Mouse (Mus musculus) adipocyte (in vitro differentiated cells): Measurements from ENCODE around the gene Gtpbp8.

ENCODE experiments used
- DNase-seq: peaks from one replicate; pipeline ENCODE4 v3.0.0-alpha.2; 2016; ENCODE audit warnings: low spot score

The Gtpbp8 gene

GRCm38 (mm10) chr16:44745866-44746562, at the start of gene Gtpbp8:
Gene Gtpbp8 (minus strand): TSS chr16:44746363.
- DNase-seq, result peak; percentile 95

- DNase-seq, result no peak
These were observed 48.3 kb upstream of the Gtpbp8 start for GRCm38 (mm10) chr16:44794416-44794815.

GRCm38 (mm10) chr16:44786934-44787333, 40.8 kb upstream of the Gtpbp8 start:
- no peak for DNase-seq

- DNase-seq, result no peak
These were observed 34.6 kb upstream of the Gtpbp8 start for GRCm38 (mm10) chr16:44780751-44781150.

GRCm38 (mm10) chr16:44779494-44779893, 33.3 kb upstream of the Gtpbp8 start:
- no peak for DNase-seq

GRCm38 (mm10) chr16:44778538-44779147, 32.5 kb upstream of the Gtpbp8 start:
- no peak for DNase-seq

GRCm38 (mm10) chr16:44774201-44774600, 28.0 kb upstream of the Gtpbp8 start:
- DNase-seq, result no peak

- no peak for DNase-seq
These were observed 27.5 kb upstream of the Gtpbp8 start for GRCm38 (mm10) chr16:44773673-44774072.

GRCm38 (mm10) chr16:44772577-44772976, 26.4 kb upstream of the Gtpbp8 start:
- no peak for DNase-seq

GRCm38 (mm10) chr16:44767967-44768366, 21.8 kb upstream of the Gtpbp8 start:
- peak; percentile 74 for DNase-seq

GRCm38 (mm10) chr16:44767506-44767905, 21.3 kb upstream of the Gtpbp8 start:
- DNase-seq, result no peak

- no peak for DNase-seq
These were observed 20.2 kb upstream of the Gtpbp8 start for GRCm38 (mm10) chr16:44766320-44766892.

- DNase-seq, result no peak
These were observed 19.6 kb upstream of the Gtpbp8 start, which contains the start of gene Cd200r1 for GRCm38 (mm10) chr16:44765555-44766319. Gene Cd200r1 (plus strand): TSS chr16:44765736.

- DNase-seq, result peak; percentile 52
These were observed 15.6 kb upstream of the Gtpbp8 start for GRCm38 (mm10) chr16:44761811-44762210.

GRCm38 (mm10) chr16:44757700-44758099, 11.5 kb upstream of the Gtpbp8 start:
- DNase-seq, result no peak

GRCm38 (mm10) chr16:44748007-44748406, 1.8 kb upstream of the Gtpbp8 start:
- DNase-seq, result no peak

- DNase-seq, result no peak
These were observed 695 bp downstream of the Gtpbp8 start for GRCm38 (mm10) chr16:44745471-44745865.

- no peak for DNase-seq
These were observed 3.4 kb downstream of the Gtpbp8 start for GRCm38 (mm10) chr16:44742753-44743152.

- no peak for DNase-seq
These were observed 10.0 kb downstream of the Gtpbp8 start for GRCm38 (mm10) chr16:44736118-44736517.

- no peak for DNase-seq
These were observed 10.5 kb downstream of the Gtpbp8 start for GRCm38 (mm10) chr16:44735676-44736075.

- DNase-seq, result no peak
These were observed 12.1 kb downstream of the Gtpbp8 start for GRCm38 (mm10) chr16:44734059-44734458.

- DNase-seq, result no peak
These were observed 18.6 kb downstream of the Gtpbp8 start for GRCm38 (mm10) chr16:44727525-44727924.
